Mouse (Mus musculus) limb, embryonic 14.5 days (tissue): ENCODE measurements around the gene Ier5. TPM values are rescaled to one million over a fixed set of nuclear protein-coding genes. Genes with fewer than 3 reads are reported as not detected.

ENCODE experiments used
- ATAC-seq: fragments of 200-750 bp; cut with Nextera tagmentation; 2 replicates; pipeline ENCODE4 v1.8.0; 2017; ENCODE audit warnings: low read depth, moderate number of reproducible peaks, moderate TSS enrichment; ENCODE audit not compliant: low FRiP score
- DNase-seq: peaks from one replicate; pipeline ENCODE4 v3.0.0-alpha.2; 2015; ENCODE audit warnings: low spot score
- H3K27ac ChIP-seq: fragments of 300-500 bp; sonication (generic); replicated peaks from 2 replicates; pipeline ENCODE4 v1.5.1; 2014; ENCODE audit warnings: low read depth, mild to moderate bottlenecking, low read length, moderate library complexity, mixed read lengths
- H3K27me3 ChIP-seq: fragments of 300-500 bp; sonication (generic); 2 replicates; pipeline ENCODE4 v1.6.1; 2014; ENCODE audit warnings: low read length, mixed read lengths; ENCODE audit not compliant: control insufficient read depth, insufficient read depth
- H3K36me3 ChIP-seq: fragments of 300-500 bp; sonication (generic); 2 replicates; pipeline ENCODE4 v1.6.1; 2014; ENCODE audit warnings: mild to moderate bottlenecking, low read length, moderate library complexity, mixed read lengths; ENCODE audit not compliant: control insufficient read depth, insufficient read depth
- H3K4me1 ChIP-seq: fragments of 300-500 bp; sonication (generic); 2 replicates; pipeline ENCODE4 v1.6.1; 2014; ENCODE audit warnings: antibody characterized with exemption, low read length, mixed read lengths; ENCODE audit not compliant: control insufficient read depth, insufficient read depth
- H3K4me2 ChIP-seq: fragments of 300-500 bp; sonication (generic); replicated peaks from 2 replicates; pipeline ENCODE4 v1.6.1; 2014; ENCODE audit warnings: low read depth, mild to moderate bottlenecking, low read length, moderate library complexity; ENCODE audit not compliant: severe bottlenecking
- H3K4me3 ChIP-seq: fragments of 300-500 bp; sonication (generic); replicated peaks from 2 replicates; pipeline ENCODE4 v1.5.1; 2014; ENCODE audit warnings: low read length
- H3K9ac ChIP-seq: fragments of 300-500 bp; sonication (generic); 2 replicates; pipeline ENCODE4 v1.6.1; 2014; ENCODE audit warnings: mild to moderate bottlenecking, low read depth, low read length, moderate library complexity; ENCODE audit not compliant: severe bottlenecking
- H3K9me3 ChIP-seq: fragments of 300-500 bp; sonication (generic); 2 replicates; pipeline ENCODE4 v1.6.1; 2016; ENCODE audit warnings: low read length; ENCODE audit not compliant: control insufficient read depth
- POLR2A ChIP-seq: fragments of 200-500 bp; IDR thresholded peaks from 2 replicates; pipeline ENCODE4 v1.8.0; 2012; ENCODE audit warnings: inconsistent platforms, mild to moderate bottlenecking, moderate library complexity, borderline replicate concordance; ENCODE audit not compliant: insufficient read depth, insufficient read length; ENCODE audit errors: extremely low read depth
- WGBS: fragments of 180-500 bp; shearing (Covaris S2); extraction: QIAGEN DNeasy Blood & Tissue Kit; methylation state at CpG from one replicate; pipeline ENCODE4 v1.1.7; 2014; 5-methylcytosine and 5-hydroxymethylcytosine counted together
- polyA plus RNA-seq, 2 experiments: library from polyadenylated mRNA; depleted of rRNA in 1 of 2; stranded (reverse) in 1 of 2; unstranded in 1 of 2; fragments of >200 nt; fragmentation: Nextera tagmentation in 1 of 2; extraction: Ambion mirVana in 1 of 2; gene quantifications; 2 replicates each; pipeline versions ENCODE4 v1.2.1 to v1.2.3; 2012 to 2014

Gene Ier5
- polyA plus RNA-seq, 2 experiments, result 13.6 to 25.1 TPM

GRCm38 (mm10) chr1:155073133-155073532 is 26.3 kb downstream of the Ier5 start:
- H3K4me1 ChIP-seq, result peaks cover 20% of the 10 kb centered on the region
- no peaks in the 10 kb centered on the region for H3K27me3 ChIP-seq
- H3K4me2 ChIP-seq, result no peak overlapping the region
- ATAC-seq, result no peak
- no peak overlapping the region; the same call in 1 of the 2 replicates for H3K9ac ChIP-seq
- no peak overlapping the region for H3K27ac ChIP-seq
- H3K4me3 ChIP-seq, result no peak overlapping the region
- no peak for DNase-seq
- WGBS, result 34% methylated on average over 7 of the region's 7 CpGs
- no peak for TF ChIP-seq POLR2A
- H3K9me3 ChIP-seq, result no peaks in the 10 kb centered on the region
- H3K36me3 ChIP-seq, result no peaks in the 10 kb centered on the region

- Histone ChIP-seq H3K9ac (no peak overlapping the region), H3K27me3 (no peaks in the 10 kb centered on the region), H3K36me3 (no peaks in the 10 kb centered on the region), H3K27ac (no peak overlapping the region), H3K4me2 (no peak overlapping the region), H3K9me3 (no peaks in the 10 kb centered on the region), H3K4me3 (no peak overlapping the region), H3K4me1 (peaks cover 17% of the 10 kb centered on the region)
- DNase-seq (no peak), ATAC-seq (no peak)
- no peak for TF ChIP-seq POLR2A
- 26% methylated on average over 7 of the region's 7 CpGs for WGBS
These were observed 28.1 kb downstream of the Ier5 start for GRCm38 (mm10) chr1:155071287-155071876.

DNA sequence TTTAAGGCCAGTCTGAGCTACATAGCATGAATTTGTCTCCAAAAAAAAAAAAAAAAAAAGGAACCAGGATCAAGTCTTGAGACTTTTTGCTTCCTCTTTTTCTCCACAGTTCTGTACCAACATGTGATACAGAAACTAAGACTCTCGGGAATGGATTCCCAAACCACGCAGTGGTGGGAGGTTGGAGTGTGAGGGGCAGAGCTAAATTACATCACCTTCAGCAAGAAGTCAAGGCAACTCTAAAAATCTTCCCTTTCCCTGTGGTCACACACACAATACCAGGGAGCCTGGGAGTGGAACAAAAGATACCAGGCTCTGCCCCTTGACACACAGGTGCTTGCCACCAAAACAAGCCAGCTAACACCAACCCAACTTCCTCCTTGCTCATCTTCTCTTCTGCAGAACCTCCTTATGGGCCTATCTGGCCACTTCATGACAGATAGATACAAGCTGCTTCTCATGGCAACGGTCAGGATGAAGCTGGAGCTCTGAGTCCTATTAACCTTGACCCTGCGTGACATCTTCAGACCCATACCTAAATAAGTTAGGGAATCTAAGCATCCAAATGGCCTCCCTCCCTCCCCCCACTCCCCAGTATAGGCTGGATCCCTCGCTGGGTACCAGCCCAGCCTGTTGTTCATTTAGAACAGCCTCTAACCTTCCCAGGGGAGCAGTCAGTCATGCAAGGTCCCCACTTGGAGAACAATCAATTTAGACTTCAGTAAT is 28.7 kb downstream of the Ier5 start:
- no peak for TF ChIP-seq POLR2A
- no peak overlapping the region for H3K9ac ChIP-seq
- no peaks in the 10 kb centered on the region for H3K9me3 ChIP-seq
- H3K36me3 ChIP-seq, result no peaks in the 10 kb centered on the region
- 50% methylated on average over 5 of the region's 5 CpGs for WGBS
- ATAC-seq (no peak), DNase-seq (no peak)
- no peak overlapping the region for H3K27ac ChIP-seq
- H3K4me1 ChIP-seq, result peaks cover 17% of the 10 kb centered on the region
- no peaks in the 10 kb centered on the region for H3K27me3 ChIP-seq
- no peak overlapping the region for H3K4me2 ChIP-seq
- no peak overlapping the region for H3K4me3 ChIP-seq

DNA sequence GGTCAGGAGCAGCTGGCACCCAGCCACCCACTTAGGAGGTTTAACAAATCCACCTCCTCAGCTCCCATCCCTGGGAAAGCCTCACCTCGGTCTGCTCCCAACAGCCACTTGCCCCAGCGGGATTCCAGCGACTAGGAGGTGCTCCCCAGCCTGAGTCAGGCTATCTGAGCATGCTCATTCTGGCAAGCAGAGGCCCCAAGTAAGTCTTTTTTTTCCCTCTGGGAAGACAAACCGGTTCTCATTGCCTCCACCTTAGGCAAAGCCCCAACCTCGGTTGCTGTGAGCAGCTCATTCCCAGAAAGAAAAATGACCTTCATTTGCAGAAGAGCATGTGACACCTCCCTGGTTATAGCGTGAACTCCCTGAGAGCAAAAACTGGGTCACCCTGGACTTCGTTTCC is 29.7 kb downstream of the Ier5 start:
- Histone ChIP-seq H3K4me2 (no peak overlapping the region), H3K27me3 (no peaks in the 10 kb centered on the region), H3K4me1 (peaks cover 17% of the 10 kb centered on the region), H3K27ac (no peak overlapping the region), H3K36me3 (no peaks in the 10 kb centered on the region), H3K4me3 (no peak overlapping the region), H3K9me3 (no peaks in the 10 kb centered on the region), H3K9ac (no peak overlapping the region)
- no peak for TF ChIP-seq POLR2A
- DNase-seq (no peak), ATAC-seq (no peak)
- 47% methylated on average over 7 of the region's 7 CpGs for WGBS

DNA sequence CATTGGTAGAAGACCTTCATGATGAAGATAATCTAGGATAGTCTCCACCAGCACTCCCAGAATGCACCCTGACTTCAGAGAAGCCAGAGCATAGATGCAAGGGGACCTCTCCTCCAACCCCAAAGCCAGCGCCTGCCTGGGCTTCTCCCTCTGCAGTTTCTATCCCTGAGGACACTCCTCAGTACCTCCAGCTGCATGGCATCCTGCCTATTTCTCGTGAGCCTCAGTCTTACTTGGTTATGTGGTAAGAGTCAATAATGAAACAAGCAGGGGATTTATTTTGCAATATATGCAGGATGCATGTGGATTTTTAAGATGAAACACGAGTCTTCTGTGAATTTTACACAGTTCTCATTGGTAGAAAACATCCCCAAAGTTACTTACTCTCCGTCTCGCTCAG is 33.2 kb downstream of the Ier5 start:
- Histone ChIP-seq H3K4me3 (no peak overlapping the region), H3K27ac (no peak overlapping the region), H3K9ac (no peak overlapping the region), H3K36me3 (no peaks in the 10 kb centered on the region), H3K27me3 (no peaks in the 10 kb centered on the region), H3K4me2 (no peak overlapping the region), H3K4me1 (peaks cover 6% of the 10 kb centered on the region), H3K9me3 (no peaks in the 10 kb centered on the region)
- 47% methylated on average over 5 of the region's 5 CpGs for WGBS
- no peak for DNase-seq
- no peak for TF ChIP-seq POLR2A
- no peak for ATAC-seq
